Mouse (Mus musculus) midbrain, embryonic 16.5 days (tissue): ENCODE data around the gene Fzd2. TPM values are rescaled to one million over a fixed set of nuclear protein-coding genes. Genes with fewer than 3 reads are reported as not detected.

Experiments used
- polyA plus RNA-seq: library from polyadenylated mRNA; unstranded; fragments of >200 nt; fragmentation: Nextera tagmentation; extraction: Ambion mirVana; gene quantifications from 2 replicates; pipeline ENCODE4 v1.2.1, GENCODE M21; 2015

The Fzd2 gene
- polyA plus RNA-seq, 1 experiment from 2014 or later: 3.9 TPM

Other genes starting within 250 kb of the Fzd2 start
- gene Slc4a1, start 238.2 kb upstream of the Fzd2 start, polyA plus RNA-seq: 2.3 and 3.5 TPM in 2 replicates
- gene Rundc3a, start 211.0 kb upstream of the Fzd2 start, polyA plus RNA-seq: 151 and 155 TPM in 2 replicates
- 144 and 150 TPM in 2 replicates for gene Slc25a39, start 196.4 kb upstream of the Fzd2 start, polyA plus RNA-seq
- gene Grn, start 174.1 kb upstream of the Fzd2 start, polyA plus RNA-seq: 65.2 and 75.8 TPM in 2 replicates
- gene Fam171a2, start 156.7 kb upstream of the Fzd2 start, polyA plus RNA-seq: 18.1 and 20.5 TPM in 2 replicates
- gene Itga2b, start 134.3 kb upstream of the Fzd2 start, polyA plus RNA-seq: 8.3 and 11.6 TPM in 2 replicates
- gene Gpatch8, start 48.0 kb upstream of the Fzd2 start, polyA plus RNA-seq: 64.1 and 64.5 TPM in 2 replicates
- gene Gm11627, start 24.9 kb upstream of the Fzd2 start, polyA plus RNA-seq: 1.6 and 2.4 TPM in 2 replicates
- gene Meioc, start 59.3 kb downstream of the Fzd2 start, polyA plus RNA-seq: 0.15 and 0.16 TPM in 2 replicates
- 43.1 and 46.3 TPM in 2 replicates for gene Ccdc43, start 93.4 kb downstream of the Fzd2 start, polyA plus RNA-seq
- gene Adam11, start 157.0 kb downstream of the Fzd2 start, polyA plus RNA-seq: 32.2 and 34.9 TPM in 2 replicates
- gene Gjc1, start 215.3 kb downstream of the Fzd2 start, polyA plus RNA-seq: 25.8 and 28.2 TPM in 2 replicates
- 15.7 and 19.3 TPM in 2 replicates for gene Higd1b, start 231.5 kb downstream of the Fzd2 start, polyA plus RNA-seq